Mouse (Mus musculus) inflammation-experienced regulatory T-cells, adult 16 weeks (primary cell): ENCODE measurements around the gene Olfr1084. TPM values are rescaled to one million over a fixed set of nuclear protein-coding genes. Genes with fewer than 3 reads are reported as not detected.

ENCODE experiments used
- polyA plus RNA-seq: library from polyadenylated mRNA; unstranded; fragments of 100-300 nt; shearing (Covaris generic); gene quantifications from one replicate; pipeline ENCODE4 v1.2.1, GENCODE M21; 2017

Gene Olfr1084
- not detected for polyA plus RNA-seq

DNA sequence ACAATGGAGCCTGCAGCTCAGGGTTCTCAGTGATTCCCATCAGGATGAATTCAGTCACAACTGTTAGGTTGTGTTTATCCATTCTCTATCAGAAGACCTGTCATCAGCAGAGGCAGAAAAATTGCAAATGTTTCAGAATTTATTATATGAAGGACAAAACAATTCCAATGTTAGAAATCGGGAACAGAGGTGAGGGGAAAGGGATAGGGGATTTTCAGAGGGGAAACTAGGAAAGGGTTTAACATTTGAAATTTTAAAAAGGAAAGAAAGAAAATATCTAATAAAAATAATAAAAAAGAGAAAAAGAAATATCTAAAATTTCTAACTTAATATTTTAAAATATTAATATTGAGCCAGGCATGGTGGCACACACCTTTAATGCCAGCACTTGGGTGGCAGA, at the start of gene Olfr1084:
TSS of gene Olfr1084 (minus strand) at position 101 of the 400 bp plus-strand sequence.

DNA sequence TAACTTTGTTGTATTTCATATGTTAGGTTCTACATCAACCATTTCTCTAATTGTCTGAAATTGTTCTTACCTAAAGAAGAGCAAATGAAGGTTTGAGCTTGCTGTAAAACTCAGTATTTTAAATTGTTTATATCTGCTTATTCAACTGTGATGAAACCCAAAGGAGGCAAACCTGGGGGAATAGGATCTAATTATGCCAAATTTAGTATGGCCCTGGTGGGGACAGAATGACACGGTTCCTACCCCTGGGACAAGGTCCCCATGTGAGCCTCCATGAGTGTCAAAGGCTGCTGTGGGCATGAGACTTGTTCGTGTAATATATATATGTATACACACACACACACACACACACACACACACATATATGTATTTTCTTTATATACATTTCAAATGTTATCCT, 40.5 kb upstream of the Olfr1084 start, which contains the start of gene Olfr1086:
TSS of gene Olfr1086 (minus strand) at position 101 of the 400 bp plus-strand sequence.

DNA sequence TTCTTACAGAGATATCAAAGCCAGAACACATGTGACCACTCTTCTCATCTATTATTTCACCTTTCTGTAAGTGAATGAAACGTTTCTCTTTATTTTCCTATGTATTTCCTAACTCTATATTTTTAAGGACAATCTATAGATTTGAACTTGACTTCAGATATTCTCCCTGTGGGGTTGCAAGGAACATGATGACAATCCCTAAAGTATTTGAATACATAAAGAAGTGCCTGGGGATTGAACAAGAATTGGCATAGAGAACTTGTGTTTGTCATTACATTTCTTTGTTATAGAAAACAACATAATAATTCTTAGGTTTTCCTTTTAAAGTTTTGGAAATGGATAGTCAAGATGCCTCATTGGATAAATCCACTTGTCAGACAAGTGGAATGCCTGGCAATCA, 22.4 kb upstream of the Olfr1084 start, which contains the start of gene Olfr1085:
TSS of gene Olfr1085 (minus strand) at position 101 of the 400 bp plus-strand sequence.

DNA sequence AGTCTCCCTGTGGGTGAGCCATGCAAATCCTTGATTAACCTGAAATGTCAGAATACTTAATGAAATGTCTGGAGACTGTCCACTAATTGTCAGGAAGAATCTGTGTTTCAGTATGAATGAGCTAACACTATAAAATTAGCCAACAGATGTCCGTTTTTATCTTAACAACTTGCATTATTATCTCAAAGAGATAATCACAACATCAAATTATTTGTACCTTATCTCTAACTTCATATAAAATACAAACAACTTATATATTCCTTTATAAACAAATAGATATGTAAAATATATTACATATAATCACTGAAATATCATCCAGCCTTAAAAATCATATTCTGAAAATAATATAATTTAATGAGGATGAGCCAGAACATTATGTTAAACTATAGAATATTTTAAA, 40.7 kb downstream of the Olfr1084 start, which contains the start of gene Olfr1082:
TSS of gene Olfr1082 (minus strand) at position 101 of the 400 bp plus-strand sequence.

Other genes starting within 250 kb of the Olfr1084 start
- not detected for gene Olfr1061, start 225.7 kb downstream of the Olfr1084 start, polyA plus RNA-seq
- gene Olfr1062, start 213.0 kb downstream of the Olfr1084 start, polyA plus RNA-seq, result not detected
- not detected for gene Olfr1065, start 189.1 kb downstream of the Olfr1084 start, polyA plus RNA-seq
- not detected for gene Olfr1066, start 183.5 kb downstream of the Olfr1084 start, polyA plus RNA-seq
- gene Olfr228, start 152.3 kb downstream of the Olfr1084 start, polyA plus RNA-seq, result not detected
- not detected for gene Olfr1076, start 131.3 kb downstream of the Olfr1084 start, polyA plus RNA-seq
- gene Olfr1079, start 97.2 kb downstream of the Olfr1084 start, polyA plus RNA-seq, result not detected
- not detected for gene Olfr1080, start 81.5 kb downstream of the Olfr1084 start, polyA plus RNA-seq
- gene Olfr1082, start 40.8 kb downstream of the Olfr1084 start, polyA plus RNA-seq, result not detected
- not detected for gene Olfr1085, start 22.3 kb upstream of the Olfr1084 start, polyA plus RNA-seq
- gene Olfr1086, start 40.4 kb upstream of the Olfr1084 start, polyA plus RNA-seq, result not detected
- not detected for gene Olfr1087, start 58.7 kb upstream of the Olfr1084 start, polyA plus RNA-seq
- not detected for gene Olfr1089, start 94.0 kb upstream of the Olfr1084 start, polyA plus RNA-seq
- not detected for gene Olfr1090, start 119.3 kb upstream of the Olfr1084 start, polyA plus RNA-seq
- not detected for gene Olfr1093, start 142.8 kb upstream of the Olfr1084 start, polyA plus RNA-seq
- not detected for gene Olfr141, start 170.3 kb upstream of the Olfr1084 start, polyA plus RNA-seq
- gene Olfr1094, start 184.9 kb upstream of the Olfr1084 start, polyA plus RNA-seq, result not detected
- gene Olfr1095, start 212.0 kb upstream of the Olfr1084 start, polyA plus RNA-seq, result not detected
- gene Gm13723, start 235.1 kb upstream of the Olfr1084 start, polyA plus RNA-seq, result not detected